ENCODE assay signal across 11 mouse cellular contexts in genomic region chr8:114143645-114144290, GRCm38 (mm10). TPM values are rescaled to one million over a fixed set of nuclear protein-coding genes. Genes with fewer than 3 reads are reported as not detected.
DNase-seq lines count a peak whose midpoint lies in the region; ATAC-seq and TF ChIP-seq lines count a peak whose summit lies in the region.
"Had no signal": no experiment of that assay in that cellular context is flagged by ENCODE, and none has a peak within 500 bp of the region (broad histone marks: within the 10 kb centered on the region; RNA-seq: fewer than 3 reads in every experiment).

No protein-coding gene starts in this region.

- no peaks in the 10 kb centered on the region for H3K27me3 ChIP-seq in forebrain, postnatal 0 days (ENCODE audit: insufficient read depth, low read length)

- H3K27ac ChIP-seq in forebrain, postnatal 0 days (ENCODE audit: low read depth, low read length), result no peak overlapping the region

- no peak for ATAC-seq in cerebellum, adult (ENCODE audit: insufficient number of reproducible peaks, low FRiP score, low TSS enrichment)
- no peak for ATAC-seq in forebrain, postnatal 0 days
- ATAC-seq: hindbrain, embryonic 16.5 days had no signal

- no peak overlapping the region for H3K4me2 ChIP-seq in forebrain, postnatal 0 days (ENCODE audit: low read depth)

- no peaks in the 10 kb centered on the region for H3K36me3 ChIP-seq in forebrain, postnatal 0 days (ENCODE audit: insufficient read depth)

- H3K9me3 ChIP-seq in forebrain, postnatal 0 days (ENCODE audit: low read length), result no peaks in the 10 kb centered on the region

- TF ChIP-seq CTCF in forebrain, postnatal 0 days (IDR thresholded peaks at IDR 0.05; ENCODE audit: low read depth), result no peak

- peak; percentile 70 to 71 for DNase-seq in cerebellum, postnatal 10 days
- DNase-seq in 3T3-L1 (ENCODE audit: low read depth, low spot score), result peak; percentile 33
- peak; percentile 13 to 49 for DNase-seq in gastrocnemius, adult 8-10 months (ENCODE audit: low spot score in 2 of 2)
- DNase-seq in heart, postnatal 4 days, result peak; percentile 74
- DNase-seq in right cerebral cortex, adult 2 months (ENCODE audit: low spot score in 2 of 2), result no peak
- DNase-seq in forebrain, postnatal 0 days, result no peak
- no peak for DNase-seq in thymus, postnatal 36 days
- DNase-seq: layer of hippocampus, adult 9-11 months had no signal

- H3K4me1 ChIP-seq in forebrain, postnatal 0 days (ENCODE audit: insufficient read depth), result no peaks in the 10 kb centered on the region

- H3K4me3 ChIP-seq in forebrain, postnatal 0 days (ENCODE audit: low read depth, low read length), result no peak overlapping the region

- 86% methylated on average over 4 of the region's 4 CpGs for WGBS in forebrain, postnatal 0 days

- no peak overlapping the region for H3K9ac ChIP-seq in forebrain, postnatal 0 days

RNA-seq across cellular contexts. Expression of gene Nudt7, which starts 10.4 kb away (rescaled TPM):
- total RNA-seq in gastrocnemius, adult 8-10 months (2022), result 10 to 100 TPM; 21.2 to 26.8 (median 24.0) TPM
- total RNA-seq in heart, postnatal 4 days (2021), result 10 to 100 TPM; 29.2 to 31.2 TPM
- total RNA-seq in forebrain, postnatal 0 days (2014; rRNA removed), result 1.5 and 1.8 TPM in 2 replicates
- 3.8 and 4.2 TPM in 2 replicates for polyA plus RNA-seq in forebrain, postnatal 0 days (2015; fragmentation: Nextera tagmentation; extraction: Ambion mirVana)
- polyA plus RNA-seq: C2C12 had no signal

Comparison
In these comparisons a context has a peak if more than half of its experiments do, and no peak if none do; other contexts are left out.
1. DNase-seq: peak in cerebellum, postnatal 10 days (2 of 2), 3T3-L1 (single experiment), gastrocnemius, adult 8-10 months (2 of 2) and heart, postnatal 4 days (single experiment); none in right cerebral cortex, adult 2 months (0 of 2), forebrain, postnatal 0 days (single experiment) and thymus, postnatal 36 days (0 of 2).